Mouse (Mus musculus): ENCODE measurements around the gene Casq2.

DNA sequence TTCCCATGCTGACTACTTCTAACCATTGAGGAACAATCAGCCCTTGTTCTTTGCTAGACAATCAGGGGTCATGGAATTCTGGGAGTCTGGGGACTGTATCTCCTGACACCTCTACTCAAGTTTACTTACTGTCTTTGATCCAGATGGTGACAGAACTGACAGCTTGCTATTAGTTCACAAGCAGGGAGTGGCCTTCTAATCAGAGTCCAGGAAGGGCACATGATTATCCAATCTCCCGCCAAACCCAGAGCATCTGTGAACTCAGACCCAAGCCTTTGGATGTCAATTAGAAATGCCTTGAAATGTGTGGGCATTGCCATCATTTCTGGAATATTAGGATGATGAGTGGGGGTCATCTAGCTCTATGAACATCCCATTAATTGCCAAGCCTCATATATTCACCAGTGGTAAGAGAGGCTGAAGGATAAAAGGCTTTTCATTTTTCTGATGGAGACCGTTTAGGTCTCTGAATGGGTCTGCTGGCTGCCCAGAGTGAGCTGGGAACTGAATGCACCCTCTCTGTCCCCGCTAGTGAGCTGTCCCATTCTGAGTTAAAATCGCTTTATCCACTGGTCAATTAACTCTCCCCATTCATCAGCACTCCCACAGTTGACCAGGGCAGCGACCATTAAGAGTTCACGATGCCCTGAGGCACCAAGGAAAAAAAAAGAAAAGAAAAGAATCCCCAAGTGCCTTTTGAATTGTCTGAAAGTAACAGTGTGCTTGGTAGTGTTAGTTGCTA is 59.6 kb downstream of the Casq2 start:
- TF ChIP-seq GATA1 (IDR thresholded peaks at IDR 0.05; ENCODE audit: borderline replicate concordance, low read length) (no peak), CTCF (IDR thresholded peaks at IDR 0.05; ENCODE audit: low read depth, low read length) (no peak), POLR2AphosphoS5 (IDR thresholded peaks at IDR 0.05; ENCODE audit: insufficient replicate concordance, low read depth, low read length) (no peak)
